Mouse (Mus musculus): ENCODE results near the gene Tpd52l1.
"Not testable (repeated sequence)": the region's sequence is repeated elsewhere in the genome, so short reads cannot be mapped to it uniquely, and the experiment has no call there.

Gene Tpd52l1

DNA sequence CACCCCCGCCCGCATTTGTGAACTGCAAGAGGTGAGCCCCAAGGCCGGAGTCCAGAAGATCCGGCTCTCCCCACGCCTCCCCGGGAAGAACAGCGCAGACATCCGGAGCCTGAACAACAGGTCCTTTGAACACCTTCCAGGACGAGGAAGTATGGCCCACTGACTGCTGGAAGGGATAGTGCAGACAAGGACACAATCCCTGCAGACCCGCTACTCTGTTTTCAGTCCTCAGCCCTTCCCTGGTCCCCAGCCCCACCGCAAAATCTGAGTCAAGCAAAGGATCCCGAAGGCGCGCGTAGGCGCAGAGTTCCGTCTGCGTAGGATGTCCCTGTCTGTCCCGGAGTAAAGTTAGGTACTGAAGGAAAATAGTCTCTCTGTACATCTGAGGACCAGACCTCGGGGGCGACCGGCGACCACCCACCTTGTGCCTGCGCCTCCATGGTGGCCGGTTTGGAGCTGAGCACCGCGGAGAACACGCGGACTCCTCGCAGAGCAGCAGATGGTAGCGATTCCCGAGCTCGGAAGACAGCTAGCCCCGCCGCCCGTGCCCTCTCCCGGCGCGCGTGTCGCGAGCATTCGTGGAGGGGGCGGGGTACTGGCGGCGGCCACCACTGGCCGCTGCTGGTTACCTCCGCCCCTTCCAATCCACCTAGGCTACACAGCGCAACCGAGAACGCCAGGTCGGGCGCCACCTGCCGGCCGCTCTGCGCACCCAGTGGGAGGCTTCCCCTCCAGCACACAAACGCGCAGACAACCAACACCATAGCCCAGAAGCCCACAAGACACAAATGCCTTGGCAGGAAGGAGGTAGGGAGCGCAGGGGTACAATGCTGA lies at the start of gene Tpd52l1:
Gene Tpd52l1, minus strand, starts transcription at position 668 of the 834 bp plus-strand sequence.
- CTCF ChIA-PET: no interaction called here

DNA sequence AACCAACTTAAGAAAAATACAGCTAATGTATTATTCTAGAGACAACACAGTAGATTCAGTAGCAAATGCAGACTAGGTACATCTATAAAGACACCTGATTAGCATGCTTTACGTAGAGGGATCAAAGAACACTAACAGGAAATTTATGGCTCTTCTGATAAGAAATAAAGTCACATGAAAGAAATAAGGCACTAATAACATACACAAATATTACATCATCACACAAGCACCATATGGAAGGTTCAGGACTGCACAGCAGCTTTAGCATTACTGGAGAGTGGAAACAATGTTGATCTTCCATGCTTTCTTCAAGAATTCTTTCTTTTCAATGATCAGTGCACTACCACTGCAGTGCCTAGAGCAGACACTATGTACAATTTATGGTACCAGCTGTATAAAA lies 48.5 kb upstream of the Tpd52l1 start:
- CTCF ChIA-PET: no interaction called here

DNA sequence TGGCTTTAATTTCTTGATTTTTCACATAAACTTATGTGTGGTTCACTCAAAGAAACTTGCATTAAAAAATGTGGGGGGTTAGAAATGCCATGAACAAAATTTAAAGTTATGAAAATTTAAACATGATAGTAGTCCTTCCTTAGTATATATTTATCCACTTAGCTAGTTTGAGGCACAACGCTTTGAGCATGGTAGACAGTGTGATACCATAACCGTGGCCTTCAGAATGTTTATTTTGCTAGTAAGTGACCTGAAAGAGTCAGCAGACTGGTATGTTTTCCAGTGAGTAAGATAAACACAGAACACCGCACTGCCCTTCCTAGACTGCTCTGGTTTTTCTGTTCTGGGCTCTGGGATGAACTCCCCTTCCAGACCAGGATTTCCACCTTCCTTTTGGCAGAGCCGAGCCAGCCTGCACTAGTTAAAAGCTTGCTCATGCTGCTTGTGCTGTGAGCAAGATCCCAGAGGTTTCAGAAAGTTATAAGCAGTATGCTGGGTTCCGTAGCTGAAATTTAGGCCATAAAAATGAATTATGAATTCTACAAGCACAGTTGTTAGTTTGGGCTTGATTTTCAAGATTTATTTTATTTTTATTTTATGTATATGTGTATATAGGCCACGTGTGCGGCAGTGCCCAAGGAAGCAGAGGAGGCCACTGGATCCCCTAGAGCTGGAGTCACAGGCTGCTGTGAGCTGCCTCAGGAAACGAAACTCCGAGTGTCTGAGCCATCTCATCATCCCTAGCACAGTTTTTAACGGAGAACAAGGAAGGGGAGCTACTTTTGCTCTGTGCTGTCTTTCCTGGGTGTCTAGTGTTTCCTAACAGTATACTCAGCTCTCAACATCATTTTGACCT lies 21.5 kb upstream of the Tpd52l1 start:
- CTCF ChIA-PET: no interaction called here

DNA sequence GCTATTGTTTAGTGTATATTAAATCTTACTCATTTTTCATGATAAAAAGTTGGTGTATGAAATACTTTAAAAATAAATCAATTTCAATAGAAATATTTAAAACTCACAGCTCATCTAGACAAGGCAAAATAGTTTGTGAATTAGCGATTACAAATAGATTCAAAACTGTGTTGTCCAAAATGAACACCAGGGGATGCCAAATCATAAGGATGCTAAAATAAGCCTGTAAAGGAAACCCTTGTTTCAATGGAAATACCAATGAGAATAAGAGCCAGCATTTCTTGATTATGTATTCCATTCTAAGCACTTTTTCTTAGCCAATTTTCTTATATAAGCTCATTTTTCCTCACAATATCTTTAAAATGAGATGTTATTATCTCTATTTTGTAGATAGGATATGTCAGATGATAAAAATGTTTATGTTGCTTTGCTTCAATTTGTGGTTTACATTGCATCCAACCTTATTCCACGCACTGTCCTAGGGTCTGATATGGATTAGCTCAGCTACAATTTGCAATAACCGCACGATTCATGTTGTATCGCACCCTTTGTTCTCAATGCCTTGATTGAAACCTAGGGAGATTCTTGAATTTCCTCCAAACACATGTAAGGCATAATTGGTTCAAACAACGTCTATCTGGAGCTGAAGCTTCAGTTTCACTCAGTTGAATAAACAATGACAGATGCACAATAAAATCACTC lies 20.2 kb upstream of the Tpd52l1 start:
- CTCF ChIA-PET: no interaction called here

DNA sequence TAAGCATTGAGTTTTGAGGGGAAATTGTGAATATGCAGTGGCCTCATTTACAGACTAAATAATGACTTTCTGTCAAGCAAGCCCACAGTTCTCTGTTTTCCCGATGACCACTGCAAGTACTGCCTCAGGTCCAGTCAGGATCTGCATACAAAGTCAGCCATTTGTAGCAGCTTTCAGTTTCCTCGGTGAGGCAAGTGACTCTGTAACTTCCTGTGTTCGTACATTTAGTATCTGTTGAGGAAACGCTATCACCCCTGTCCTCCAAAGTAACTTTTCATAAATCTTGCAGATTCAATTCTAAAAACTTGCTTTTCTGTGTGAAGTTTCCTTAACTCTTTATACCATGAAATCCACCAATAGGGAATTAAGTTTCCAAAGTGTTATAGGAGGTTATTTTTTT lies 19.7 kb upstream of the Tpd52l1 start:
- CTCF ChIA-PET: no interaction called here

DNA sequence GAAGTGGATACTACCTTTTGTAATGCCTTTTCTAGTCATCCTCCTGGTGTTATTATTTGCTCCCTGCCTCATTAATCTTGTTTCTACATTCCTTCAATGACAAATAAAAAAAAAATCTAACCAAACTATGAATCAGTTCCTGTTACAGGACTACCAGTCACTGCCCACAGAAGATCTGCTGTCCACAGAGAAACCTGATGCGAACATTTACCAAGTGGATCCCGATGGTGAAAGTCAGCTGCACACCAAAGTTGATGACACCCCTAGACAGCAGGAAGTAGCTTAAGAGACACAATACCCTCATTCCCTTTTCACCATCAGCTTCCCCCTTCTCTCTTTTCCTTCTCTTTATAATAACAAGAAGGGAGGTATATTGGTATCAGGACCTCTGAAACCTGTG lies 17.3 kb upstream of the Tpd52l1 start:
- CTCF ChIA-PET: no interaction called here

DNA sequence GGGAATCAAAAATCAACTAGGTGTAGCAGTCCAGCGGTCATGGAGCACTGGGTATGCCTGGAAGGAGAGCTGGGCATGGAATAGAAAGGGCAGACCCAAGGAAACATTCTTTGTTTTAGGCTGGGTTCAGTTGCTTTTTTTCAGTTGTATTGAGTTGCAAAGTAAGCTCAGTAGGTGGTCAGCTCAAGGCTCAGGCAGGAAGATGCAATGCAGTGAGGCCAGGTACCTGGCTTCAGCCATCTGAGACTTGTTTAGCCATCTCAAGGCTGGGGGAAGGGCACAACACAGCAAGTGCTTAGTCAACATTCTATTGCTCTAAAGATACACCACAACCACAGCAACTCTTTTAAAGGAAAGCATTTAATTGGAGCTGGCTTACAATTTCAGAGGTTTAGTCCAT lies 11.0 kb upstream of the Tpd52l1 start:
- CTCF ChIA-PET: interaction anchor here (0.6 kb wide), 1 partner anchor 9 kb away, joined by 5 read pairs; no protein-coding TSS in a partner anchor

DNA sequence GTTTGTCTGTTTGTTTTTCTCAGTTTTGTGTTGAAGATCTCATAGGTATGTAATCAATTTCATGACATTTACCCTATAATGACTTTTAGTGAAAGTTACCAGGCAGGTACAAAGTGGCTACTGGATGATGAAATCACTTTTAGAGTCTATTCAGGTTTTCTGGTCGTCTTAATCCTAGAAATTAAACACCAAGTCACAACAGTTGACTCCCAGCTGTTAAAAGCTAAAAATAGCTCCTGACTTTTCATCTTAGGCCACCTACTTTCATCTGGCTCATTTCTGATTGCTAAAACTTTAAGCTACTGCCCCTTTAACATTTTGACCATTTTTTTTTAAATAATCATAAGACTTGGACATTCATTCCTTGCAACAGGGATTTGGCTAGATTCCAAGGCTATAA lies 1.3 kb upstream of the Tpd52l1 start:
- CTCF ChIA-PET: no interaction called here

DNA sequence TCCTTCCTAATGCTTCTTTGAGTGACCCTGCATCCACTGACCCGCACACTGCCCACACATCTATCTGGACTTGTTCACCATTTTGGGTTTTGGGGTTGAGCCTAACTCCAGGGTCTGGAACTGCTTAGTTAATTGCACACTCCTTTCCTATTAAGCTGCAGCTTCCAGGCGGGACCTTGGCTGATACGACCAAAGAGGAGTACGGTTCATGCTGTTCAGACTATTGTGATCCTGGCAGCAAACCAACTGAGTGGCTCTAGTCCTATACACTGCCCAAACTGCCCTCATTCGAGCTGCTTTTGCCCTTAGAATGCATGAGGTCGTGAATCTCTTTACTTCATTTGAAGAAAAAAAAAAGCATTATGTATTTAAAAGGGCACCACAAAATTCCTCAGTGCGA lies 1.6 kb downstream of the Tpd52l1 start:
- CTCF ChIA-PET: no interaction called here

DNA sequence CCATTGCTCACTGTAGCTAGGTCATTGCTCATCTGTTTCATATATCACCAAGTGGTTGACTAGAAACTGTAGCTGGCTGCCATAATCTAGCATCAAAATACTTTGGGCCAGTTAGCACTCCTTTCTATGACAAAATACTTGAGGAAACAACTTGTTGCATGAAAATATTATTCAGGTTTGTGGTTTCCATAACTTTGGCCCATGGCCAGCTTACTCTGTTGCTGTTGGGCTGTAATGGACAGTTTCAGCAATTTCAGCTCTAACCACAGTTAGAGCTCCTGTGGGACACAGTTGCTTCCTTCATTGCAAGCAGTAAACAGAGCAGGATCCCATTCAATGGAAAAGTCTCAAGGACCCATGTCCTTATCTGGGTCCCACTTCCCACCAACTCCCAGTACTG lies 4.3 kb downstream of the Tpd52l1 start:
- CTCF ChIA-PET: no interaction called here

DNA sequence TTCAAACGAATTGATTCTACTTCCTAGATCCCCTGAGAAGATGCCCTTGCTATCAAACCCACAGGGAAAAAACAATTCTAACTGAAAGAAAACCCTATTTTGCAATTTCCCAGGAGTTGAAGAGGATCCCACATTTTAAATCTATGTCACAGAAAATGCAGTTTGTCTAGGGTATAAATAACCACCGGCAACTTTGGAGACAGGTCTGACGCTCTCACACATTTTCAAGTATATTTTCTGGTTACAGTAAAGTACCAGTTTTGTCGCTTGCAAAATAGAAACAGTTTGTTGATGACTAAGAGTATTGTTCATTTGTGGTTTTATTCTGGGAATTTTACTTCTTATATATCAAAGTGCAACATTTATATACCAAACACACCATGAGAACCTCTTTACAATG lies 9.7 kb downstream of the Tpd52l1 start:
- CTCF ChIA-PET: no interaction called here

DNA sequence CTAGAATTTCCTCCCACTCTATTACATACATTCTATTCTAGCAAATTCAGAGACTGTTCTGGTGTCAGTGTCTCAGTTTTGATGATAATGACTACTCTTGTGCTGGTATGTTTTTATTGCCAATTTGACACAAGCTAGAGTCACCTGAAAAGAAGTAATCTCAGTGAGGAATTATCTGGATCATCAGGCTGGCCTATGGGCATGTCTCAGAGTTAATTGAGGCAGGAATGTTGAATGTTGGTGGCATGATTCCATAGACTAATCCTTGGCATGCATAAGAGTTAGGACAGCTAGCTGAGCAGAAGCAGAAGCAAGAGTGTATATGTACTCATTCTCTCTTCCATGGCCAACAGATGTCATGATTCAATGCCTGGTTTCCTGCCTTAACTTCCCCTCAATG lies 27.8 kb downstream of the Tpd52l1 start:
- CTCF ChIA-PET: no interaction called here

DNA sequence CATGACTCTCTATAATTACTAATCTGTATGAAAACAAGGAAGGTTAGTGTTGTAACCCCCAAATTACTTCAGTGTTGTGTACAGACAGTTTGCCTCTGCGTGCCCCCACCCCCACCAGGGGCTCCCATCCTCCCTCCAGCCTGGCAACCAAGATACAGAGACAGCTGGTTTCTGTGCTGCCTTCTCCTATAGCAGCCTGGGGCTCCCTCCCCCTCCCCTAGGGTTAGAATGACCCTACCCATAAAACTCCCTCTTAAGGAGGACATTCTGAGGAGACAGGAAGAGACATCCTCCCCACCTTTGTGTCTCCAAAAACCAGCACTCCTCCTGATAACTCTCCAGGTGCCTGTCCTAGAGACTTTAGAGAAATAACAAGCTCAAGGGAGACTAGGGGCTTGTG lies 52.8 kb downstream of the Tpd52l1 start:
- CTCF ChIA-PET: interaction anchor here (0.8 kb wide), 1 partner anchor 133 kb away, joined by 4 read pairs; no protein-coding TSS in a partner anchor

DNA sequence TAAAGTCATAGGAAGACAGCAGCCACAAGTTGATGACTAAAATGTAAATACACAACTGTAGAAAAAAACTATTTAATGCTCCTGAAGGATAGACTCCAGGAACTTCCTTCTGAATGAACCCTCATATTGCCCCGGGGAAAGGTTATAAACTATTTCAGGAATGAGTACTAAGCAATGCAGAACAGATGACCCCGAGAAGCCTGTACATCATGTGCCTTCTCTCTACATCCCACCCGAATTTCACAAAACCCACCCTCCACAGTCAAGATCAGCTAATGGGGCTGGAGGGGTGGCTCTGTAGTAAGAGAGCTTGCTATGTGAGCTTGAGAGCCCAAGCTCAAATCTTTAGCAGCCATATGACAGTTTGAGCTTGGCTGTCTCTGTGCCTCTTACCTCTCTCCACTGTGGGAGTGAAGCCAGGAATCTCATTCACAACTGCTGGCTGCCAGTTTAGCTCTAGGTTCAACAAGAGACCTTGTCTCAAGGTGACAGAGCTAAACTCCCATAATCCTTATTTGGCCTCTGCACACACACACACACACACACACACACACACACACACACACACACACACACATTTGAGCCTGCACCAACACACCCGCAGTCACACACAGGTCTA lies 54.9 kb downstream of the Tpd52l1 start:
- CTCF ChIA-PET: no interaction called here

DNA sequence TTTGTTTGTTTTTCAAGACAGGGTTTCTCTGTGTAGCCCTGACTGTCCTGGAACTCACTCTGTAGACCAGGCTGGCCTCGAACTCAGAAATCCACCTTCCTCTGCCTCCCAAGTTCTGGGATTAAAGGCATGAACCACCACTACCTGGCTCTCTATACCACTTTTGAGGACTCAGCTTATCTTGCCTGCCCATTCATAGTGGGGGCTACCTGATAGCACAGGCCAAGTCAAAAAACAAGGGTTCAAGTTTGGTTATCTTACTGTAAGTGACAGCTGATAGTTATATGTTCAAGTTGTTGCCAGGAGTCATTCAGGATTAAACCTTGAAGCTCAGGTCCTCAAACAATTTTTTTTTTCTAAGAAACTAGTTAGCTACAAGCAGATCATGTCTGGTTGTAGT lies 57.2 kb downstream of the Tpd52l1 start:
- CTCF ChIA-PET: not testable (repeated sequence)

DNA sequence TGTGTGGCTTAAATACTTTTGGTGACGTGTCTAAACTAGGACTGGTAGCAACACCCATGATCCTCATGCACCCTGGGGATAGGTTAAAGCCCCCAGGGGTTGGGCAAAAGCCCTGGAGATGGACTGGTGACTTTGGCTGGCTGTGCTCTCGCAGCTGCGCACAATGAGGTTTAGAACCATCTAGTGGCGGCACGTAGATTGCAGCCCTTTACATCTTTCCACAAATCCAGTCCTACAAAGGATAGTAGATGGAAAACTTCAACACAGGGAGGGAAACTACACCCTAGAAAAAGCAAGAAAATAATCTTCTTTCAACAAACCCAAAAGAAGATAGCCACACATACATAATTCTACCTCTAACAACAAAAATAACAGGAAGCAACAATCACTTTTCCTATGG lies 75.6 kb downstream of the Tpd52l1 start:
- CTCF ChIA-PET: not testable (repeated sequence)

DNA sequence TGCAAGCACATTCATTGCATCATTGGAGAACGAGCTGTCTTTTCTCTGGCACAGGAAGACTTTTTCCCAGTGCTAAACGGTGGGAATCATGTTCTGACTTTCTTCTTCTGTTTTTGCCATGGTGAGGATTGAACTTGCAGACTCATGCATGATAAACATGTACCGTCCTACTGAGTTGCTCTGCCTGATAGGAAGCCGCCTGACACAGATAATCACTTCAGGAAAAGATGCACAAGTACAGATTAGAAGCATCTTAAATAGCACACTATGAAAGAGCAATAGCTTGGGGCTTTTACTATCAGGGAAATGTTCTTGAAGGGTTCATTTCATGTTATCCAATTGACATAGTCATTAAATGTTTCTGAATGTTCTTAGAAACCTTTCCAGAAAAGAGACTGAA lies 86.0 kb downstream of the Tpd52l1 start:
- CTCF ChIA-PET: no interaction called here

DNA sequence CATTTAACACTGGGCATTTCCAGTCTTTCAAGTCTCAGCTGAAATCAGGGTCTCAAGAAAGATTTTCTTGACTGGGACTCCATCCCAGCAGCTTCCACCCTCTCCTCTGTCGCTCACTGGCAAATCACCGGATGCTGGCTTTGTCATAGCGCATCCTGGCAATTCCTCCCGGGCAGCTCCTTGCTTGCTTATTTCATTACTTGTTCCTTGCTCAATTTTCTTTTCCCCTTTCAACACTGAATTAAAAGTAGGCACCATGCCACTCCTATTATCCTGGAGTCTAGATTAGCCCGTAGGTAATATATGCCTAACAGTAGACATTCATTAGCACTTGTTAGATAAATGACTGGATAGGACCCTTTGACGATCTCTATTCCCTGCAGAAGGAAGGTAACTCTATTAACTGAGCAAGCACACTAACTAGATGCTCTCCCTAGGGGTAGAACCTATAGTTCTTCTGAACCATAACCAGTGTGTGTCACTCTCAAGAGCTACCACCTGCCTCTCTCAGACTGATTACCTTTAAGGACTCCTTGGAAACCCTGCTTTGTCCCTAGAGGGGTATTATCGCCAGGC lies 90.8 kb downstream of the Tpd52l1 start:
- CTCF ChIA-PET: no interaction called here

DNA sequence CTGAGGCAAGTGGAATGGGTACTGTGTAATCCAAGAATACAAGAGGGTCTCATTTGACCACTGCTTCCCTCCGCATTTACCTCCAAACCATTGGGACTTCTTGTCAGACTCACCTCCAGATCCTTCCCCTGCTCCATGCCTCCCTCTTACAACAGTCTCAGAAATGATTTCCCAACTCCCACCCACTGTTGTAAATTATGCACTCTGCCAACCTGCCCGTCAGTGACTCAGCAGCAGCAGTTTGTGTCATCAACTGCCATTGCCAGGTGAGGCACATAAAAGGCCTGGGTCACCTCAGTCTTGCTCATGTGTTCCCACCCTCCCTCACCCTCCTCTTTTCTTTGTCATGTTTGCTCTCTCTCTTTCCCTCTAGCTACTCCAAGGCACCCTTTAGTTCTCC lies 91.6 kb downstream of the Tpd52l1 start:
- CTCF ChIA-PET: no interaction called here

DNA sequence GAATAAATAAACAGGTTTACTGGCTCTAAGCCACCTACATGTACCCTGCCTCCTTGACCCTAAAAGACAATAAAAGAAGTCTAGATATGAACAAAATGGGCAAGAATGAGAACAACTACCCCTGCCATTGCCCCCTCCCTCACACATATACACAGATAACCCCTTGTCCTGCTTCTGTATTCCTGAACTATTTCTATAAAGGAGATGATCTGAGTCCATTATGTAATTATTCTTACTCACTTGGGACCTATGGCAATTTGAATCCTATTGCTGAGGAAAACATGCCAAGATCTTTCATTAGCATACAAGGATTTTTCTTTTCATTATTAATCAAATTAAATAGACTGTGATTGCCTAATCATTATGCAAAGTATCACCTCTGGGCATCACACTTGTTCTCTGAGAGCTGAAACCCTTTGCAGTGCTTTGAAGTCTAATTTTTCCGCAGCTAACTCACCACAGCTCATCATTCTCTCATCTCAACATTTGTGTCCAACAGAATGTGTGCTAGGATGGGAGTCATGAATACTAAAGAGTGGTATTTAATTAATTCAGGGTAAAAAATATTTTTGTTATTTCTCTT lies 92.8 kb downstream of the Tpd52l1 start:
- CTCF ChIA-PET: no interaction called here

DNA sequence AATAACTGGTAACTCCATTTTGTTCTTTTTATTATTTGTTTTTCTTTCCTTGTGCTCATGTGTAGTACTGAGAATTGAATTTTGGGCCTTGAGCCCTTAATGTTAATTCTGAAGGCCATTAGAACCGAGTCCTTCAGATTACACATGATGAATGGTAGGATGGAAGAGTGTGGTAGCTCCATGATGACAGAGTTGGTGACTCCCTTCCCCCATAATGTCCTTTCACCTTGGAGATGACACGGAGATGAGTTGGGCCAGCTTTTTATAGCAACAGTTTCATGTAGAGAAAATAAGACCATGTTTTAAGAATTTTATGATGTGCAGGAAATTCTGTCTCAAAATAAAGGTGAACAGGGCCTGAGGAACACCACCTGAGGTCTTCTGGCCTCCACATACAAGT lies 94.7 kb downstream of the Tpd52l1 start:
- CTCF ChIA-PET: no interaction called here

DNA sequence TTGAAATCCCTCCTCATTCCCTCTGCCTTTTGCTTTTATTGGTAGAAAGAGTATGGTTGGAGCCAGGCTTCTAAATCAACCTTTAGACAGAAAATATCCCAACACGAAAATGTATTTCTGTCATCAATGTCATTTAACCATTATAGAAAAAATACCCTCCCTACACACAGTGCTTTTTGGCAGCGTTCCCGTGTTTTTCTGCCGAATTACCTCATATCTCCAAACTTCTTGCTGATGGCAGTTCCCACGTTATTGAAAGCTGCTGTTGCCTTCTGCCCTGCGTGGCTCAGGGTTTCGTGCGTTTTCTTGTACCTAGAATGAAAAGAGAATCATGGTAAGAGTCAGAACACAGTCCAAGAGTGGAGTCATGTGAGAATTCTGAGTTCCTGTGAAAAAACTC lies 99.4 kb downstream of the Tpd52l1 start:
- CTCF ChIA-PET: no interaction called here
